Mouse (Mus musculus) monocyte, adult 5-6 weeks (primary cell): Measurements from ENCODE around the gene Prdm1. TPM values are rescaled to one million over a fixed set of nuclear protein-coding genes. Genes with fewer than 3 reads are reported as not detected.

Source experiments
- ATAC-seq: fragments of 153-309, 156-312 bp; replicated peaks from 2 replicates; pipeline ENCODE4 v1.8.0; 2017; ENCODE audit warnings: mild to moderate bottlenecking; ENCODE audit not compliant: low TSS enrichment, insufficient number of reproducible peaks, severe bottlenecking, poor library complexity, low FRiP score
- total RNA-seq: library from RNA; stranded (forward); fragments of 200-1000, 200-491, 200-594 nt; gene quantifications from 3 replicates; pipeline ENCODE4 v1.2.3, GENCODE M21; 2017

The Prdm1 gene
- total RNA-seq, 1 experiment from 2014 or later, result 17.3 TPM

- ATAC-seq, result no peak
These were observed 28.3 kb downstream of the Prdm1 start for GRCm38 (mm10) chr10:44499897-44500519.

- no peak for ATAC-seq
These were observed 34.3 kb downstream of the Prdm1 start for GRCm38 (mm10) chr10:44493818-44494492.

- no peak for ATAC-seq
These were observed 35.3 kb downstream of the Prdm1 start for GRCm38 (mm10) chr10:44492815-44493525.

- ATAC-seq, result no peak
These were observed 37.3 kb downstream of the Prdm1 start for GRCm38 (mm10) chr10:44490899-44491422.

GRCm38 (mm10) chr10:44487132-44487531, 41.2 kb downstream of the Prdm1 start:
- ATAC-seq, result no peak

- ATAC-seq, result no peak
These were observed 44.2 kb downstream of the Prdm1 start for GRCm38 (mm10) chr10:44484077-44484476.

- peak; percentile 75 for ATAC-seq
These were observed 45.2 kb downstream of the Prdm1 start for GRCm38 (mm10) chr10:44483116-44483515.

GRCm38 (mm10) chr10:44481379-44481778, 46.9 kb downstream of the Prdm1 start:
- ATAC-seq, result no peak

GRCm38 (mm10) chr10:44479286-44479685, 49.0 kb downstream of the Prdm1 start:
- ATAC-seq, result no peak

GRCm38 (mm10) chr10:44478091-44478490, 50.2 kb downstream of the Prdm1 start:
- no peak for ATAC-seq

- no peak for ATAC-seq
These were observed 51.1 kb downstream of the Prdm1 start for GRCm38 (mm10) chr10:44477240-44477639.

- ATAC-seq, result no peak
These were observed 51.8 kb downstream of the Prdm1 start for GRCm38 (mm10) chr10:44476523-44476922.

GRCm38 (mm10) chr10:44475376-44475775, 52.9 kb downstream of the Prdm1 start:
- no peak for ATAC-seq

- ATAC-seq, result no peak
These were observed 54.0 kb downstream of the Prdm1 start for GRCm38 (mm10) chr10:44474256-44474655.

- ATAC-seq, result no peak
These were observed 62.7 kb downstream of the Prdm1 start for GRCm38 (mm10) chr10:44465618-44466017.

- no peak for ATAC-seq
These were observed 63.7 kb downstream of the Prdm1 start for GRCm38 (mm10) chr10:44464563-44464962.

GRCm38 (mm10) chr10:44463856-44464255, 64.4 kb downstream of the Prdm1 start:
- ATAC-seq, result no peak

GRCm38 (mm10) chr10:44462351-44462750, 66.0 kb downstream of the Prdm1 start:
- ATAC-seq, result no peak

GRCm38 (mm10) chr10:44461063-44461462, 67.2 kb downstream of the Prdm1 start:
- ATAC-seq, result no peak
